Mouse (Mus musculus): Measurements from ENCODE around the gene E130208F15Rik.

DNA sequence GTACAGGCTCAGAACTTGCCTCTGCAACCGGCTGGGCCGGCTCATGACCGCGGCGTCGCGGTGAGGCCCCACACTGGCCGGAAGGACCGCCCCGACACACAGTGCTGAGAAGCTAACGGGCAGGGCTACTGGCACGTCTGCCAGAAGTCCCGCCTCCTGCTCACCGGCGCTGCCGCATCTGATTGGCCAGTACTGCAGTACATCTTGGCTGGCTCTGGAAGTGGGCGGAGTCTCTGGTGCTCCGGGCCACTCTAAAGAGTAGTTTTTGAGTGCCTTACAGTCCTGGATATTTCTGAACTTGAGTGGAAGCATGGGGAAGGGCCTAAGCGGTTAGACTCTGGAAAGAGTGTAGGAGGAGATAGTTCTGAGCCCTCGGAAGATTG lies 736 bp downstream of the E130208F15Rik start:
- TF ChIP-seq CTCF (IDR thresholded peaks at IDR 0.05; ENCODE audit: low read depth) (no peak), EP300 (IDR thresholded peaks at IDR 0.05; ENCODE audit: low read depth) (no peak)

Measured in liver, postnatal 0 days (tissue).